In genomic region chr4:75259447-75259846, GRCm38 (mm10) we compare ENCODE assay signal across 30 mouse cellular contexts. TPM values are rescaled to one million over a fixed set of nuclear protein-coding genes. Genes with fewer than 3 reads are reported as not detected.
A peak's percentile ranks its signal among the peaks of the same experiment; 100 is the strongest.
DNase-seq lines count a peak whose midpoint lies in the region; ATAC-seq and TF ChIP-seq lines count a peak whose summit lies in the region.
"Had no signal": no experiment of that assay in that cellular context is flagged by ENCODE, and none has a peak within 500 bp of the region (broad histone marks: within the 10 kb centered on the region; RNA-seq: fewer than 3 reads in every experiment).

No protein-coding gene starts in this region.

- ATAC-seq in kidney, postnatal 0 days (replicated peaks; ENCODE audit: low FRiP score, low read depth) = no peak
- 0 out of 2 replicates have a peak, but pooled peaks have one; percentile 44 for ATAC-seq in neural tube, embryonic 12.5 days (ENCODE audit: low FRiP score, low read depth)
- ATAC-seq: forebrain, embryonic 13.5 days; hindbrain, embryonic 16.5 days; midbrain, embryonic 16.5 days had no signal

- no peaks in the 10 kb centered on the region for H3K36me3 ChIP-seq in kidney, postnatal 0 days (ENCODE audit: insufficient read depth, low read length)
- H3K36me3 ChIP-seq in neural tube, embryonic 12.5 days = no peaks in the 10 kb centered on the region
- H3K36me3 ChIP-seq in splenic B cell, adult 2 months (ENCODE audit: control insufficient read depth, insufficient read depth, low read length, poor library complexity, severe bottlenecking) = no peaks in the 10 kb centered on the region
- H3K36me3 ChIP-seq: heart, embryonic 10.5 days; heart, embryonic 15.5 days; limb, embryonic 15.5 days; liver, embryonic 15.5 days; lung, embryonic 15.5 days; stomach, embryonic 15.5 days had no signal

- no peak for TF ChIP-seq CTCF in kidney, postnatal 0 days (IDR thresholded peaks at IDR 0.05; ENCODE audit: low read depth)

- DNase-seq in kidney, postnatal 0 days (ENCODE audit: low spot score) = peak; percentile 57
- DNase-seq in kidney, postnatal 36 days = no peak
- no peak for DNase-seq in neural tube, embryonic 10.5 days (ENCODE audit: extremely low spot score, low spot score)
- DNase-seq in mesoderm, embryonic 11.5 days (ENCODE audit: low read depth, low spot score) = peak; percentile 24
- DNase-seq in splenic B cell, adult 2 months (ENCODE audit: low read depth, low spot score) = peak; percentile 38
- DNase-seq in spleen, adult 18-20 months = no peak
- no peak for DNase-seq in adrenal gland, adult 18-20 months (ENCODE audit: low spot score in 2 of 2)
- DNase-seq: adrenal gland, adult 2 months; adrenal gland, postnatal 36 days; B cell, adult 2 months; cerebellum, adult 2 months; cerebellum, postnatal 25 days; gastrocnemius, postnatal 14 days; heart, adult 11 months; kidney, adult 2 months; layer of hippocampus, adult 9-11 months had no signal

- H3K4me3 ChIP-seq in kidney, postnatal 0 days (replicated peaks; ENCODE audit: low read depth, low read length) = no peak overlapping the region
- H3K4me3 ChIP-seq in neural tube, embryonic 12.5 days = no peak overlapping the region
- H3K4me3 ChIP-seq: forebrain, embryonic 13.5 days; heart, embryonic 10.5 days; heart, embryonic 15.5 days; left cerebral cortex, adult 2 months; limb, embryonic 15.5 days; liver, embryonic 15.5 days; lung, embryonic 15.5 days; myocyte; stomach, embryonic 15.5 days had no signal

- H3K27me3 ChIP-seq in kidney, postnatal 0 days (ENCODE audit: insufficient read depth, low read length) = no peaks in the 10 kb centered on the region
- H3K27me3 ChIP-seq in neural tube, embryonic 12.5 days (replicated peaks) = no peaks in the 10 kb centered on the region
- no peaks in the 10 kb centered on the region for H3K27me3 ChIP-seq in splenic B cell, adult 2 months (ENCODE audit: control insufficient read depth, insufficient read depth, low read length, poor library complexity, severe bottlenecking)
- H3K27me3 ChIP-seq: forebrain, embryonic 13.5 days; heart, embryonic 15.5 days; limb, embryonic 15.5 days; liver, embryonic 15.5 days; lung, embryonic 15.5 days; stomach, embryonic 15.5 days had no signal

- no peak overlapping the region for H3K9ac ChIP-seq in kidney, postnatal 0 days (ENCODE audit: low read depth, low read length)
- H3K9ac ChIP-seq in neural tube, embryonic 12.5 days = no peak overlapping the region
- H3K9ac ChIP-seq: forebrain, embryonic 13.5 days; heart, embryonic 15.5 days; limb, embryonic 15.5 days; liver, embryonic 15.5 days; lung, embryonic 15.5 days; stomach, embryonic 15.5 days had no signal

- no peaks in the 10 kb centered on the region for H3K9me3 ChIP-seq in kidney, postnatal 0 days (replicated peaks; ENCODE audit: low read length)
- no peaks in the 10 kb centered on the region for H3K9me3 ChIP-seq in neural tube, embryonic 12.5 days
- H3K9me3 ChIP-seq: forebrain, embryonic 13.5 days; heart, embryonic 10.5 days; heart, embryonic 15.5 days; limb, embryonic 15.5 days; liver, embryonic 15.5 days; lung, embryonic 15.5 days; stomach, embryonic 15.5 days had no signal

- no peaks in the 10 kb centered on the region for H3K4me1 ChIP-seq in kidney, postnatal 0 days (replicated peaks; ENCODE audit: insufficient read depth, low read length)
- no peaks in the 10 kb centered on the region for H3K4me1 ChIP-seq in neural tube, embryonic 12.5 days
- H3K4me1 ChIP-seq: forebrain, embryonic 13.5 days; heart, embryonic 10.5 days; limb, embryonic 15.5 days; liver, embryonic 15.5 days; stomach, embryonic 15.5 days had no signal

- H3K27ac ChIP-seq in kidney, postnatal 0 days = no peak overlapping the region
- H3K27ac ChIP-seq in neural tube, embryonic 12.5 days = no peak overlapping the region
- H3K27ac ChIP-seq: forebrain, embryonic 13.5 days; heart, embryonic 10.5 days; heart, embryonic 15.5 days; left cerebral cortex, adult 2 months; limb, embryonic 15.5 days; liver, embryonic 15.5 days; lung, embryonic 15.5 days; macrophage; stomach, embryonic 15.5 days had no signal

- 23% methylated on average over 3 of the region's 3 CpGs for WGBS in kidney, postnatal 0 days
- WGBS in neural tube, embryonic 12.5 days = 50% methylated on average over 3 of the region's 3 CpGs

- H3K4me2 ChIP-seq in kidney, postnatal 0 days (ENCODE audit: low read length) = no peak overlapping the region
- H3K4me2 ChIP-seq in neural tube, embryonic 12.5 days (replicated peaks) = no peak overlapping the region
- H3K4me2 ChIP-seq: forebrain, embryonic 13.5 days; heart, embryonic 15.5 days; limb, embryonic 15.5 days; liver, embryonic 15.5 days; lung, embryonic 15.5 days; midbrain, embryonic 11.5 days; stomach, embryonic 15.5 days had no signal

RNA-seq across cellular contexts. Expression of gene Dmac1, which starts 18.7 kb away (rescaled TPM):
- polyA plus RNA-seq in kidney, postnatal 0 days (2015; fragmentation: Nextera tagmentation; extraction: Ambion mirVana) = 129 and 131 TPM in 2 replicates
- 110 and 121 TPM in 2 replicates for polyA plus RNA-seq in neural tube, embryonic 12.5 days (2016; fragmentation: Nextera tagmentation; extraction: Ambion mirVana)
- 10 to 100 TPM; 47.0 to 47.4 TPM for total RNA-seq in adrenal gland, adult 18-20 months (2021)

Comparison
In these comparisons a context has a peak if more than half of its experiments do, and no peak if none do; other contexts are left out.
1. DNase-seq: peak in kidney, postnatal 0 days (single experiment), mesoderm, embryonic 11.5 days (single experiment) and splenic B cell, adult 2 months (single experiment); none in kidney, postnatal 36 days (0 of 2), neural tube, embryonic 10.5 days (single experiment), spleen, adult 18-20 months (0 of 2) and adrenal gland, adult 18-20 months (0 of 2).